Mouse (Mus musculus) liver, embryonic 16.5 days (tissue): ENCODE results near the gene Pawr. TPM values are rescaled to one million over a fixed set of nuclear protein-coding genes. Genes with fewer than 3 reads are reported as not detected.
"Not testable (repeated sequence)": the region's sequence is repeated elsewhere in the genome, so short reads cannot be mapped to it uniquely, and the experiment has no call there.

Experiments used
- ATAC-seq: fragments of 200-750 bp; cut with Nextera tagmentation; 2 replicates; pipeline ENCODE4 v1.8.0; 2017; ENCODE audit warnings: low read depth, mild to moderate bottlenecking, moderate number of reproducible peaks, moderate library complexity
- H3K27ac ChIP-seq: fragments of 300-500 bp; sonication (generic); 2 replicates; pipeline ENCODE4 v1.5.1; 2014; ENCODE audit warnings: mild to moderate bottlenecking, low read length
- H3K27me3 ChIP-seq: fragments of 300-500 bp; sonication (generic); 2 replicates; pipeline ENCODE4 v1.6.1; 2014; ENCODE audit warnings: low read depth, low read length, mixed read lengths; ENCODE audit not compliant: control insufficient read depth, insufficient read depth
- H3K36me3 ChIP-seq: fragments of 300-500 bp; sonication (generic); 2 replicates; pipeline ENCODE4 v1.6.1; 2014; ENCODE audit warnings: mild to moderate bottlenecking; ENCODE audit not compliant: control insufficient read depth, insufficient read depth
- H3K4me1 ChIP-seq: fragments of 300-500 bp; sonication (generic); 2 replicates; pipeline ENCODE4 v1.6.1; 2014; ENCODE audit warnings: low read depth, low read length, mixed read lengths; ENCODE audit not compliant: control insufficient read depth
- H3K4me2 ChIP-seq: fragments of 300-500 bp; sonication (generic); 2 replicates; pipeline ENCODE4 v1.6.1; 2014; ENCODE audit warnings: low read depth, low read length, mixed read lengths
- H3K4me3 ChIP-seq: fragments of 300-500 bp; sonication (generic); 2 replicates; pipeline ENCODE4 v1.5.1; 2014; ENCODE audit warnings: low read depth, mild to moderate bottlenecking, low read length
- H3K9ac ChIP-seq: fragments of 300-500 bp; sonication (generic); 2 replicates; pipeline ENCODE4 v1.6.1; 2014; ENCODE audit warnings: low read depth, low read length
- H3K9me3 ChIP-seq: fragments of 300-500 bp; sonication (generic); replicated peaks from 2 replicates; pipeline ENCODE4 v1.6.1; 2016; ENCODE audit warnings: low read length; ENCODE audit not compliant: control insufficient read depth
- WGBS: fragments of 180-500 bp; shearing (Covaris S2); extraction: QIAGEN DNeasy Blood & Tissue Kit; methylation state at CpG from one replicate; pipeline ENCODE4 v1.1.7; 2014; ENCODE audit not compliant: insufficient replicate concordance; 5-methylcytosine and 5-hydroxymethylcytosine counted together
- polyA plus RNA-seq: library from polyadenylated mRNA; unstranded; fragments of >200 nt; fragmentation: Nextera tagmentation; extraction: Ambion mirVana; gene quantifications from 2 replicates; pipeline ENCODE4 v1.2.1, GENCODE M21; 2015

Pawr gene
- polyA plus RNA-seq, 1 experiment from 2014 or later: 3.7 TPM

DNA sequence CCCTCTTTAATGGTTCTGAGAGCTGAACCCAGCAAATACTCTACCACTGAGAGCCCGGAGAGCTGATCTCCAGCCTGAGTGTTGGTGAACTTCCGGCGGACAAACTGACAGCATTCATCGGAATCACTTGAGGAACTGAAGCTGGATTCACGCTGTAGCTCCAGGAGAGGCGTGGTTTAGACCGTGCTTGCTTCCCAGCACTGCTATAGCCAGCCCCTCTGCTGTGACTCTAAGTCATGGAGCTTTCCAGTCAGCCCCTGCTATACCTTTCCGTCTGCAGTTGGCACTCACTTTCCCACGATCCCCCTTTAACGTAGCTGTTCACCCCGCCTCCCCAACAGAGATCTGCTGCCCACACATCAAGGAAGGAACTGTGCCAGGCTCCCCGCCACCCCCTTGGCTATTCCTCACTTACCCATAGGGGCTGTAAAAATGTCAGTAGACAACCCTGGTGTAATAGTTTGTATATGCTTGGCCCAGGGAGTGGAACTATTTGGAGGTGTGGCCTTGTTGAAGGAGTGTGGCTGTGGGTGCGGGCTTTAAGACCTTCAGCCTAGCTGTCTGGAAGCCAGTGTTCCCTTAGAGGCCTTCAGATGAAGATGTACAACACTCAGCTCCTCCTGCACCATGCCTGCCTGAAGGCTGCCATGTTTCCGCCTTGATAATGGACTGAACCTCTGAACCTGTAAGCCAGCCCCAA, 83.2 kb downstream of the Pawr start:
- H3K27ac ChIP-seq: no peak overlapping the region
- no peaks in the 10 kb centered on the region for H3K9me3 ChIP-seq
- no peak overlapping the region for H3K9ac ChIP-seq
- no peaks in the 10 kb centered on the region for H3K27me3 ChIP-seq
- H3K4me3 ChIP-seq: no peak overlapping the region
- H3K36me3 ChIP-seq: no peaks in the 10 kb centered on the region
- H3K4me2 ChIP-seq: no peak overlapping the region
- WGBS: 82% methylated on average over 14 of the region's 14 CpGs
- no peak for ATAC-seq
- no peaks in the 10 kb centered on the region; the same call in 1 of the 2 replicates for H3K4me1 ChIP-seq

DNA sequence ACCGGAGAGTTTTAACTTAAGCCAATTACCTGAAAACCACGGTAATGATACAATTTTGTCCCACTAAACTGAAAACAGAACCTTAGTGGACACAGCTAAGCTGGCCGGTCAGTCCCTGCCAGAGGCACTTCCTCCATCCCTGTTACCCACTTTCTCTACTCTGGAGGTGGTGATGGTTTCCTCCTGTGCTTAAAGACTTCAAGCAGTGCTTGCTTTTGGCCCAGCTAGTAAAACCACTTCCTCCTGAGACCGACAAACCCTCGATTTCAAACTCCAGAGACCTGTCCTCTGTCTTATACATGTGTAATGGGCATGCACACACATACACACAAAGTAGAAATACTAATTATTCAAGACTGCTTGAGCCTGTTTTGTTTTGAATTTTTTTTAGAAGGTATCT, 85.5 kb downstream of the Pawr start:
- Histone ChIP-seq H3K36me3 (no peaks in the 10 kb centered on the region), H3K4me1 (no peaks in the 10 kb centered on the region; the same call in 1 of the 2 replicates), H3K4me2 (no peak overlapping the region), H3K9me3 (no peaks in the 10 kb centered on the region), H3K4me3 (no peak overlapping the region), H3K9ac (no peak overlapping the region), H3K27ac (no peak overlapping the region), H3K27me3 (no peaks in the 10 kb centered on the region)
- ATAC-seq: no peak
- WGBS: 41% methylated on average over 5 of the region's 5 CpGs

DNA sequence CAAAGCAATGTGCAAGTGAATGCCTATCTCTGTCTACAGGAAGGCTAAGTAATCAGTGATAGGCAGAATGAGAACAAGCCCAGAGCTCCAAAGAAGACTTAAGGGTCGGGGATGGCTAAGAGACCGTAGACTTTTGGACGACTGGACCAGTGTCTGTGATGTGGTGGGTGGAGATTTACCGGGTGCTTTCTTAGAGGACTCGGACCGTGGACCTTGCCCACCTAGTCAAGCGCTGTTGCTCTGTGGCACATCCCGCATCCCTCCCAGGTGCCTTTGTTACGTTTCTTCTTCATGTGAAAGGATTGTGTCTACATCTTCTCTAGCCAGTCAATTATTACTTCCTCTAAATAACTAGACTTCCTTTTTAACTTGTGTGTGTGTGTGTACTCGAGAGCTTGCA, 98.6 kb downstream of the Pawr start:
- WGBS: 66% methylated on average over 10 of the region's 10 CpGs
- no peaks in the 10 kb centered on the region for H3K36me3 ChIP-seq
- ATAC-seq: no peak
- H3K27ac ChIP-seq: no peak overlapping the region
- no peak overlapping the region for H3K4me3 ChIP-seq
- no peaks in the 10 kb centered on the region; the same call in 1 of the 2 replicates for H3K4me1 ChIP-seq
- H3K9ac ChIP-seq: no peak overlapping the region
- no peaks in the 10 kb centered on the region for H3K27me3 ChIP-seq
- H3K4me2 ChIP-seq: no peak overlapping the region
- no peaks in the 10 kb centered on the region for H3K9me3 ChIP-seq

DNA sequence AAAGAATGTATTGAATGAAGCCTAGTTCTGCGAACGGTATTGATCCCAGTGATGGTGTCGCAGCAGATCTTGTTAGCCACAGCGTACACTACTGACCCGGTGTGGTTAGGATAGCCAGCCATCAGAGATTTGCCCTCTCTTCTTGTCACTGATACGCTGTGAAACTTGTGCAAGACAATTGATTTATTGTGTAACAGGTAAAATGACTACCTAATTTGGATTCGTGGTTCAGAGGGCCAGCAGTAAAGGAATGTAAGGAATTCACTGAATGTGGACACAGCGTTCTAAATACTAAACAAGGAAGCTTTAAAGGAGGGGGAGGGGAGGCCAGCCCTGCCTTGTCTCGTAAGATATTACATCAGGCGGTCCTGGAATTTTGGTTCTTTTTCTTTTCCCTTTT, 100.3 kb downstream of the Pawr start:
- Histone ChIP-seq H3K27ac (no peak overlapping the region), H3K4me2 (no peak overlapping the region), H3K36me3 (no peaks in the 10 kb centered on the region), H3K27me3 (no peaks in the 10 kb centered on the region), H3K9ac (no peak overlapping the region), H3K9me3 (no peaks in the 10 kb centered on the region), H3K4me1 (no peaks in the 10 kb centered on the region; the same call in 1 of the 2 replicates), H3K4me3 (no peak overlapping the region)
- ATAC-seq: peak; percentile 86
- 50% methylated on average over 10 of the region's 10 CpGs for WGBS

DNA sequence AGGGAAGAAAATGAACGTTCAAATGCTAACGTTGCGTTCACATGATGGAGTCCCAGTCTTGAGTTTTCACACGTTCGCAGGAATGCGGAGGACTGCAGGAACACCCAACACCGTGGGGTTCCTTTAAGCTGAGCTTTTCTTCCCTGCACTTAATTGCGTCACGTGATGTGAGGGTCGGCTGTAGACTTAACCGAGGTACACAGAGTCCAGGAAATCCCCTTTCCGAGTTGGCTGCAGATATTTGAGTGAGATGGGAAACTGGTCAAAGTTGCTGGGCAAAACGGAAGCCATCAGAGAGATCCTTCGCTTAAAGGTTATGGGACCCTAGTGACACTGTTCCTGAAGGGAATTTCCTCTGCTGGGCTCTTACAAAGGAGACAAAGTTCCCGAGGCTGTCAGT, 102.1 kb downstream of the Pawr start:
- Histone ChIP-seq H3K4me1 (no peaks in the 10 kb centered on the region; the same call in 1 of the 2 replicates), H3K27ac (no peak overlapping the region), H3K9ac (no peak overlapping the region), H3K4me2 (no peak overlapping the region), H3K36me3 (no peaks in the 10 kb centered on the region), H3K27me3 (no peaks in the 10 kb centered on the region), H3K9me3 (no peaks in the 10 kb centered on the region), H3K4me3 (no peak overlapping the region)
- ATAC-seq: no peak
- 7% methylated on average over 15 of the region's 15 CpGs for WGBS

DNA sequence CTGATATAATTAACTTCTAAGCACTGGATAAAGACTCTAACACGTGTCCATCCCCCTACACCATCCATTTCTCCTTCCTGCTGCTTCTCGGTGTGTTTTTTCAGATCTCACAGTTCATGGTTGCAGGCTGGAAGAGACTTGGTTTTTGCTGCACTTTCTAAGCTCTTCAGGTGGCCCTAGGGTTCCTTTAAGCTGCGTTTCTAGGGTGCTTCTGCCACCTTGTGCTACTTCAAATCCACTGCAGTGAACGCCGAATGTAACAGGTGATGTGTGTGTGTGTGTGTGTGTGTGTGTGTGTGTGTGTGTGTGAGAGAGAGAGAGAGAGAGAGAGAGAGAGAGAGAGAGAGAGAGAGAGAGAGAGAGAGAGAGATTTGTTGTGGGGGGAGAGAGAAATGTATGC, 103.7 kb downstream of the Pawr start:
- Histone ChIP-seq H3K4me1 (no peaks in the 10 kb centered on the region; the same call in 1 of the 2 replicates), H3K27me3 (no peaks in the 10 kb centered on the region), H3K9me3 (no peaks in the 10 kb centered on the region), H3K27ac (no peak overlapping the region), H3K36me3 (no peaks in the 10 kb centered on the region), H3K4me3 (no peak overlapping the region), H3K4me2 (no peak overlapping the region), H3K9ac (no peak overlapping the region)
- WGBS: 16% methylated on average over 5 of the region's 5 CpGs
- peak; percentile 36; the same call in 1 of the 2 replicates for ATAC-seq

DNA sequence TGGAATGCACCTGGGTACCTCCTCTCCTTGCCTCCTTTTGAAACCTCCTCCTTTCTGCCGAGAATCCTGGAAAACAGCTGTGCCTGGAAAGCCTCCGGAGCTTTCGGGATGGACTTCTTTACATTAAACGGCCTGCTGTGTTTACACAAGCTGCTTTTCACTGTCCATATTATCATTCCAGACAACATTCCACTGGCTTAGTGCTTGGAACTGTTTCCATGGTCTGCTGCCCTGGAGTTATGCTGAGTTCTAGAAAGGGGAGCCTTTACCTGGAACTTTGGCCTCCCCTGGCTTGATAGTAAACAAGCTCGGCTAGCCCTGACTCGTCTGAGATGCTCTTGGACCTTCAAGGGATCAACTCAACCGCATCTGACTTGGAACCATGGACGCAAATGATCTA, 104.4 kb downstream of the Pawr start:
- no peak overlapping the region for H3K4me3 ChIP-seq
- H3K4me2 ChIP-seq: no peak overlapping the region
- WGBS: 49% methylated on average over 8 of the region's 8 CpGs
- H3K9me3 ChIP-seq: no peaks in the 10 kb centered on the region
- H3K27ac ChIP-seq: no peak overlapping the region
- no peaks in the 10 kb centered on the region; the same call in 1 of the 2 replicates for H3K4me1 ChIP-seq
- ATAC-seq: no peak
- no peak overlapping the region for H3K9ac ChIP-seq
- no peaks in the 10 kb centered on the region for H3K36me3 ChIP-seq
- no peaks in the 10 kb centered on the region for H3K27me3 ChIP-seq

DNA sequence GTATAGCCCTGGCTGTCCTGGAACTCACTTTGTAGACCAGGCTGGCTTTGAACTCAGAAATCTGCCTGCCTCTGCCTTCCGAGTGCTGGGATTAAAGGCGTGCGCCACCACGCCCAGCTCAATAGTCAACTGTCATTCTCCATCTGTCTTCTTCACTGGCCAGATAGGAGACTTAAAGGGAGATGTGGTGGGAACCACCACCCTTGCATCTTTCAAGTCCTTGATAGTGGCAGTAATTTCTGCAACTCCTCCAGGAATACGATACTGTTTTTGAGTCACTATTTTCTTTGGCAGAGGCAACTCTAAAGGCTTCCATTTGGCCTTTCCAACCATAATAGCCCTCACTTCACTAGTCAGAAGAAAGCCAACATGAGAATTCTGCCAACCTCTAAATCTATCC, 108.3 kb downstream of the Pawr start:
- not testable (repeated sequence) for H3K27me3 ChIP-seq, H3K4me1 ChIP-seq, H3K4me2 ChIP-seq, H3K27ac ChIP-seq, H3K9me3 ChIP-seq, H3K4me3 ChIP-seq, H3K9ac ChIP-seq, ATAC-seq, H3K36me3 ChIP-seq
- WGBS: 75% methylated on average over 5 of the region's 5 CpGs

DNA sequence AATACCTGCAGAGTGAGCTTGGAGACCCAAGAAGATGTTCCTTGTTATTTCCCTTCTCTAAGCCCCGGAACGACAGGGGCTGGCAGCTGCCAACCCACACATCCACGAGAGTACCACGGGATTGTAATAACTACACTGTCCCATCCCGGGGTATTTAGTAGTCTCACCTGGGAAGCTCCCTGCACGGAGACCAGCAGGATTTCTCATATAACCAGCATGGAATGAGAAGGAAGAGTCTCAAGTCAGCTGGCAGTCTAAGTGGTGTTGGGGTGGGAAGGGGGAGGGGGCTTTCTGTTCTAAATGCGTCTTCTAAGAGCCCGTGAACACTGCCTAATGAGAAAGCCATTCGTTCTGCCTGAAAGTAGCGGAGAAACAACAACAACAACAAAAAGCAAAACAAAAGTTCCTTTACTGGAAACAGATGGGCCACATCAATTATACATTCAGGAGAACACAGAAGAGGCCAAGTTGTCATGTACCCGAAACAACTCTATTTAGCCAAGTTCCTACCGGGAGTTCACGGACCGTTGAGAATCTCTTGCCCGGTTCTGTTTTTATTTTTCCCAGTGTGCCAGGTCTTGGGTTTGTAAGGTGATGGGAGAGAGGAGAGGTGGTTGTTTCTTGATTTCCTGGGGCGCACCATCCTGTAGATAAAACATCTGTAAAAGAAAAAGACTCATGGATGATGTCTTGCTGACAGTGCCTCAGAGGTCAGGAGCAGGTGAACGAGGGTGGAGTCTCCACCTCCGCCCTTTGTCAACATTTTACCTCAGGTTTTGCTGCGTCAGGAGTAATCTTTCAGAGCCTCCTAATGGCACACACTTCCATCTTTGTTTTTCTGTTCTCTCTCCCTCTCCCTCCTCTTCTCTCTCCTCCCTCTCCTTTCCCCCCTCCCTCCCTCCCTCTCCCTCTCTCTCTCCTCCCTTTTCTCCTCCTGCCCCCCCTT, 112.3 kb downstream of the Pawr start:
- no peak overlapping the region for H3K4me2 ChIP-seq
- H3K9ac ChIP-seq: no peak overlapping the region
- no peak overlapping the region for H3K4me3 ChIP-seq
- no peaks in the 10 kb centered on the region for H3K27me3 ChIP-seq
- H3K9me3 ChIP-seq: no peaks in the 10 kb centered on the region
- ATAC-seq: no peak
- H3K36me3 ChIP-seq: no peaks in the 10 kb centered on the region
- no peak overlapping the region for H3K27ac ChIP-seq
- WGBS: 64% methylated on average over 19 of the region's 19 CpGs
- H3K4me1 ChIP-seq: peaks cover 10% of the 10 kb centered on the region
